Mouse (Mus musculus) hindbrain, embryonic 15.5 days (tissue): ENCODE measurements around the gene Rrnad1. TPM values are rescaled to one million over a fixed set of nuclear protein-coding genes. Genes with fewer than 3 reads are reported as not detected.
A peak's percentile ranks its signal among the peaks of the same experiment; 100 is the strongest.

Experiments used
- ATAC-seq: fragments of 200-750 bp; cut with Nextera tagmentation; 2 replicates; pipeline ENCODE4 v1.8.0; 2017; ENCODE audit warnings: low read depth, moderate number of reproducible peaks, moderate TSS enrichment; ENCODE audit not compliant: low FRiP score
- H3K27ac ChIP-seq: fragments of 300-500 bp; sonication (generic); replicated peaks from 2 replicates; pipeline ENCODE4 v1.5.1; 2015; ENCODE audit warnings: mild to moderate bottlenecking, inconsistent platforms
- H3K27me3 ChIP-seq: fragments of 300-500 bp; sonication (generic); 2 replicates; pipeline ENCODE4 v1.6.1; 2015; ENCODE audit warnings: control low read depth, inconsistent platforms
- H3K36me3 ChIP-seq: fragments of 300-500 bp; sonication (generic); 2 replicates; pipeline ENCODE4 v1.6.1; 2015; ENCODE audit warnings: control low read depth, inconsistent platforms
- H3K4me1 ChIP-seq: fragments of 300-500 bp; sonication (generic); replicated peaks from 2 replicates; pipeline ENCODE4 v1.6.1; 2015; ENCODE audit warnings: control low read depth, inconsistent platforms
- H3K4me2 ChIP-seq: fragments of 300-500 bp; sonication (generic); 2 replicates; pipeline ENCODE4 v1.6.1; 2015; ENCODE audit warnings: moderate library complexity, mild to moderate bottlenecking, inconsistent platforms
- H3K4me3 ChIP-seq: fragments of 300-500 bp; sonication (generic); 2 replicates; pipeline ENCODE4 v1.5.1; 2015; ENCODE audit warnings: mild to moderate bottlenecking, inconsistent platforms
- H3K9ac ChIP-seq: fragments of 300-500 bp; sonication (generic); 2 replicates; pipeline ENCODE4 v1.6.1; 2015; ENCODE audit warnings: inconsistent platforms
- H3K9me3 ChIP-seq: fragments of 300-500 bp; sonication (generic); 2 replicates; pipeline ENCODE4 v1.6.1; 2016; ENCODE audit warnings: control low read depth, inconsistent platforms
- WGBS: fragments of 180-500 bp; shearing (Covaris S2); methylation state at CpG from one replicate; pipeline ENCODE4 v1.1.7; 2015; 5-methylcytosine and 5-hydroxymethylcytosine counted together
- polyA plus RNA-seq: library from polyadenylated mRNA; unstranded; fragments of >200 nt; fragmentation: Nextera tagmentation; extraction: Ambion mirVana; gene quantifications from 2 replicates; pipeline ENCODE4 v1.2.1, GENCODE M21; 2015

Rrnad1 gene
- 20.1 and 20.3 TPM in 2 replicates for polyA plus RNA-seq

DNA sequence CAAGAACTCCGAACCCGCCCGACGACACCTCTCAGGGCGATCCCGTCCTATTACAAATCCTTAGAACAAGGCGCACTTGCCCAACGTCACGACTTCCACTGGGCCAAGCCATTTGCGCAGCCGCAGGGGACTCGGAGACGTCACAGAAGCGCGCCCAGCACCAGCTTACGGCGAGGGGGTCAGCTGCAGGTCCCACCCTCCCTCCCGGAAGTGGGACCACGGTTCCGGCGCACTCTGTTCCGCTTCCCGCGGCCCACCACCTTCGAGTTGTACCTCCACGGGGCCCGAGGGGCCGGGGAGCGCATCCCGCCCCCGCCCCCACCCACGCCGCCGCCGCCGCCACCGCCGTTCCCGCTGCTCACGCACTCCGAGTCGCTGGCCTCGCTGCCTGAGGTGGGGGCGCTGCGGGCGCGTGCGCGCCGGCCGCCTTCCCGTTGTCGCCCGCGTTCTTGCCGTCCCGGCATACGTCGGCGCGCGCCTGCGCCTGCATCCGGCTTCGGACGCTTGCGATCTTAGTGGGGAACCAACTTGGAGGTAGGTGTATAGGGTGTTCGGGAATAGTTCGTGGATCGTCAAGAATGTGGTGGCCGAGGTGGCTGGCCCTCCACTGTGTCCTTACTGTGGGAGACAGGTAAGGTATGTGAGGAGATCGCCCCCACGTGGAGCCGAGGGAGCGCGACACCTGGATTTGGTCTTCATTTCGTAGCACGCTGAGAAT, at the start of gene Rrnad1, which contains the start of gene Isg20l2:
Rrnad1 (minus strand) TSS at position 640 of the 718 bp plus-strand sequence.
Isg20l2 (plus strand) TSS at position 237 of the 718 bp plus-strand sequence.
- under 1% methylated on average over 63 of the region's 78 CpGs for WGBS
- Histone ChIP-seq H3K9me3 (no peaks in the 10 kb centered on the region), H3K4me3 (peak within 1 kb of the TSS; percentile 97), H3K27me3 (no peaks in the 10 kb centered on the region), H3K36me3 (peaks cover 40% of the 10 kb centered on the region), H3K27ac (peak within 1 kb of the TSS; percentile 94), H3K9ac (peak within 1 kb of the TSS; percentile 97), H3K4me1 (peaks cover 49% of the 10 kb centered on the region), H3K4me2 (peak within 1 kb of the TSS; percentile 88)
- ATAC-seq = peak; percentile 97

- WGBS = 69% methylated on average over 3 of the region's 3 CpGs
- no peaks in the 10 kb centered on the region for H3K9me3 ChIP-seq
- ATAC-seq = no peak
- no peak overlapping the region; the same call in 1 of the 2 replicates for H3K27ac ChIP-seq
- H3K4me1 ChIP-seq = peaks cover 43% of the 10 kb centered on the region
- H3K9ac ChIP-seq = no peak overlapping the region
- H3K4me2 ChIP-seq = no peak overlapping the region
- no peaks in the 10 kb centered on the region for H3K36me3 ChIP-seq
- no peak overlapping the region for H3K4me3 ChIP-seq
- no peaks in the 10 kb centered on the region for H3K27me3 ChIP-seq
Observed at GRCm38 (mm10) chr3:87980085-87980484, 49.6 kb upstream of the Rrnad1 start.

DNA sequence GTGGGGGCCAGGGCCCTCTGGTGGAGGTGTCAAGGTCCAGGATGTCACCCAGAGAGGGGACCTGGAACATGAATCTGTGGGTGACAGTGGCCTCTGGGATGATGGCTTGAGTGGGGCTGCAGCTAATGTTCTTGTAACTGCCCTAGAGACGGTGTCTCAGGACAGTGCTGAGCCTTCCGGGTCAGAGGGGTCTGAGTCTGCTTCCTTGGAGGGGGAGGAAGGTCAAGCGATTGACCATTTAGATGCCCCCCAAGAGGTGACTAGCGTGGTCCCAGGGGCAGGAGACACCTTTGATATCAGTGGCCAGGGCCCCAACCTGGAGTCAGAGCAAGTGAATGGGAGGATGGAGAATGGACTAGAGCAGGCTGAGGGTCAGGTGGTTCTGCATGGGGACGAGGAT, 49.0 kb upstream of the Rrnad1 start:
- Histone ChIP-seq H3K4me2 (no peak overlapping the region), H3K9me3 (no peaks in the 10 kb centered on the region), H3K27ac (no peak overlapping the region), H3K4me3 (no peak overlapping the region), H3K4me1 (peaks cover 45% of the 10 kb centered on the region), H3K9ac (no peak overlapping the region), H3K27me3 (no peaks in the 10 kb centered on the region), H3K36me3 (no peaks in the 10 kb centered on the region)
- WGBS = 84% methylated on average over 5 of the region's 5 CpGs
- no peak for ATAC-seq

GRCm38 (mm10) chr3:87974381-87974987, 44.0 kb upstream of the Rrnad1 start:
- H3K9ac ChIP-seq = no peak overlapping the region
- 11% methylated on average over 12 of the region's 12 CpGs for WGBS
- H3K4me2 ChIP-seq = peak overlapping the region; percentile 88
- ATAC-seq = peak; percentile 66
- H3K36me3 ChIP-seq = no peaks in the 10 kb centered on the region
- no peaks in the 10 kb centered on the region for H3K9me3 ChIP-seq
- H3K4me1 ChIP-seq = peaks cover 48% of the 10 kb centered on the region
- 0 out of 2 replicates have a peak overlapping the region, but pooled peaks have one; percentile 57 for H3K4me3 ChIP-seq
- peak overlapping the region; percentile 75 for H3K27ac ChIP-seq
- H3K27me3 ChIP-seq = no peaks in the 10 kb centered on the region

DNA sequence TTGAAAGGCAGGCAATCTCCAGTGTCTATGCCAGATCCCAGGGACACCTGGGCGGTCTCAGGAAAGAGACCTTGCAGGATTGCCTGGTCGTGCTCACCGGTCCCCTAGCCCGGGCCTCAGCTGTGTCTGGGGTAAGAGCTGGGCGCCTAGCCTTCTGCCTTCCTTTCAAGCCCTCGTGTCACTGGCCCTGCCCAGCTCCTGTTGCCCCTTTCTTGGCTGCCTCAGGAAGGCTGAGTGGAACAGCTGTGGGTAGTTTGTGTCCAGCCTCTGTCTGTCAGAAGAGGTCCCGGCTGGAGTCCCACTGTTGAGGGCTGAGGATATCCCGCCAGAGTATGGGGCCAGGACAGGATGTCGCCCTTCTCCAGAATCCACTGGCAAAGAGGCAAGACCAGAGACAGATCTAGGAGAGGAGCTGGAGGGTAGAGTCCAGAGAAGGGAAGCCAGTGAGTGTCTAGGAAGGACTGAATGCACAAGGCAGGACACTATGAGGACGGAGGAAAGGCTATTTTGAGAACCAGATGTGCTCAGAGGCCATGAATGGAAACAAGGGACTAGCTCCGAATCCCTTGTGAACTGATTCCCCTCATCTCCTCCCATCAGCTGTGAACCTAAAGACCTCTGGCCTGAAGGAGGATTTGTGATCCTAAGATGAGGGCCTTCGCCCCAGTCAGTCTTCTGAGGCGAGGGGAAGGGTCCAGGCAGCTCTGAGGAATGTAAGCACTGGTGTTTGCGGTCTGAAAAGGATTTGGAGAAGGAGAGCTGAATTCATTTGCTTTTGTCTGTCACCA, 43.3 kb upstream of the Rrnad1 start:
- H3K4me3 ChIP-seq = peak overlapping the region; percentile 57
- H3K9me3 ChIP-seq = no peaks in the 10 kb centered on the region
- H3K4me2 ChIP-seq = peak overlapping the region; percentile 88
- no peaks in the 10 kb centered on the region for H3K36me3 ChIP-seq
- no peak overlapping the region for H3K9ac ChIP-seq
- H3K4me1 ChIP-seq = peaks cover 48% of the 10 kb centered on the region
- H3K27me3 ChIP-seq = no peaks in the 10 kb centered on the region
- 17% methylated on average over 14 of the region's 14 CpGs for whole genome bisulfite sequencing
- ATAC-seq = no peak
- peak overlapping the region; percentile 75 for H3K27ac ChIP-seq

GRCm38 (mm10) chr3:87972776-87973175, 42.3 kb upstream of the Rrnad1 start:
- H3K9ac ChIP-seq = peak overlapping the region; percentile 59
- WGBS = 13% methylated on average over 5 of the region's 5 CpGs
- H3K27me3 ChIP-seq = no peaks in the 10 kb centered on the region
- H3K27ac ChIP-seq = peak overlapping the region; percentile 67
- ATAC-seq = no peak
- H3K4me3 ChIP-seq = peak overlapping the region; percentile 57
- H3K4me1 ChIP-seq = peaks cover 48% of the 10 kb centered on the region
- H3K4me2 ChIP-seq = peak overlapping the region; percentile 88
- no peaks in the 10 kb centered on the region for H3K36me3 ChIP-seq
- H3K9me3 ChIP-seq = no peaks in the 10 kb centered on the region

- Histone ChIP-seq H3K36me3 (no peaks in the 10 kb centered on the region), H3K9me3 (no peaks in the 10 kb centered on the region), H3K4me3 (peak overlapping the region; percentile 57), H3K27ac (peak overlapping the region; percentile 67), H3K27me3 (no peaks in the 10 kb centered on the region), H3K4me2 (peak overlapping the region; percentile 88), H3K9ac (peak overlapping the region; percentile 59), H3K4me1 (peaks cover 48% of the 10 kb centered on the region)
- peak; percentile 37 for ATAC-seq
- 8% methylated on average over 8 of the region's 8 CpGs for WGBS
Observed at GRCm38 (mm10) chr3:87972203-87972664, 41.7 kb upstream of the Rrnad1 start.

DNA sequence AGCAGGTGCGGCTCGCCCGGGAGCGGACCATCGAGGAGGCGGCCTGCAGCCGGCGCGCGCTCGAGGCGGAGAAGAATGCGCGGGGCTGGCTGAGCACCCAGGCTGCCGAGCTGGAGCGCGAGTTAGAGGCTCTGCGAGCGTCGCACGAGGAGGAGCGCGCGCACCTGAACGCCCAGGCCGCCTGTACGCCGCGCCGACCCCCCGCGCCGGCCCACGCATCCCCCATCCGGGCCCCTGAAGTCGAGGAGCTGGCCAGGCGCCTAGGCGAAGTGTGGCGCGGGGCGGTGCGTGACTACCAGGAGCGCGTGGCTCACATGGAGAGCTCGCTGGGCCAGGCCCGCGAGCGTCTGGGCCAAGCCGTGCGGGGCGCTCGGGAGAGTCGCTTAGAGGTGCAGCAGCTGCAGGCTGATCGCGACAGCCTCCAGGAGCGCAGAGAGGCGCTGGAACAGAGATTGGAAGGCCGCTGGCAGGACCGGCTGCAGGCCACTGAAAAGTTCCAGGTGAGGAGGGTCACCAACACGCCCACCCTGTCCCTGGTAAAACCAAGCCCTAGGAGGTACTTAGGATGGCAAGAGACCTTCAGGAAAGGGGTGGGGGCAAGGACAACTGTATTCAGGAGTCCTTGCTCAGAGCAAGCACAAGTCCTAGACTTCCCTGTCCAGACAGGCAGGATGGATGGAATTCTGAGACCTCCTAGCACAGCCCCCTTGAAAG, 41.1 kb upstream of the Rrnad1 start:
- H3K9ac ChIP-seq = peak overlapping the region; percentile 59
- H3K4me1 ChIP-seq = peaks cover 48% of the 10 kb centered on the region
- H3K9me3 ChIP-seq = no peaks in the 10 kb centered on the region
- H3K27ac ChIP-seq = peak overlapping the region; percentile 67
- no peaks in the 10 kb centered on the region for H3K36me3 ChIP-seq
- H3K4me3 ChIP-seq = peak overlapping the region; percentile 57
- no peaks in the 10 kb centered on the region for H3K27me3 ChIP-seq
- peak overlapping the region; percentile 88 for H3K4me2 ChIP-seq
- WGBS = under 1% methylated on average over 55 of the region's 60 CpGs
- peak; percentile 1; the same call in 1 of the 2 replicates for ATAC-seq

- ATAC-seq = peak; percentile 67
- peak within 1 kb of the TSS; percentile 67 for H3K27ac ChIP-seq
- peak within 1 kb of the TSS; percentile 59 for H3K9ac ChIP-seq
- H3K4me3 ChIP-seq = peak within 1 kb of the TSS; percentile 57
- 0% methylated on average over 44 of the region's 44 CpGs for WGBS
- no peaks in the 10 kb centered on the region for H3K27me3 ChIP-seq
- H3K9me3 ChIP-seq = no peaks in the 10 kb centered on the region
- H3K4me1 ChIP-seq = peaks cover 48% of the 10 kb centered on the region
- no peaks in the 10 kb centered on the region for H3K36me3 ChIP-seq
- H3K4me2 ChIP-seq = peak within 1 kb of the TSS; percentile 88
Observed at GRCm38 (mm10) chr3:87970939-87971488, 40.5 kb upstream of the Rrnad1 start, which contains the start of gene Nes. Gene Nes (plus strand): TSS chr3:87971078.

DNA sequence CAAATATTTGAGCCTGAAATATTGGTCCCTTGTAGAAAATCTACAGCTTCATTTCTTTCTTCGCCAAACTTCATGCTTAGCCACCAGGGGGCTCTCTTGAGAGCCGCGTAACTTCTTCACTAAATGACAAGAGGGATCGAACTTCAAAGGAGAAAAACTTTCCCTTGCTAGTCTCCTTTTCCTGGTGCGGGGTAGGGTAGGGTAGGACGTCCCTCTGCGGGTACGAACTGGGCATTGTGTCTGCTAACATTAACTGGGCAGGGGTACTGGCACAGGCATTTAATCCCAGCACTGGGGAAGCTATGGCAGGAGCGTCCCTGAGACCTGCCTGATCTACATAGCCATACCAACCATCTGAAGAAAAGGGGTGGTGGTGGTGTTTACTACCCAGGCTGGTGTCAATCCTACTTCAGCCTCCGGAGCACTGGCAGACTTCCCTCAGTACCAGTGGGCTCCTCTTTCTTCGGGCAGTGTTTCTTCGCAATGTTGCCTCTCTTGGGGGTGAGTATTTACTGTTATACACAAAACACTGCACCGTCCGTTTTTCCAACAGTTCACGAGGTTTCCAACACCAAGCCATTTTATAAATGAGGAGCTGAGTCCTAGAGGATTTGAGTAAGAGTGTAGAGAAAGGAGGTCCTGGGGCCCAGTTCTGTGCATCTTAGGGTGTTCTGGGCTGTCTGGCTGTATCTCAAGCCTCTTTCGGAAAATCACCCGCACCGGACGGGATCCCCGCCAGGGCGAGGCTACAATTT, 39.8 kb upstream of the Rrnad1 start:
- Histone ChIP-seq H3K9me3 (no peaks in the 10 kb centered on the region), H3K9ac (no peak overlapping the region; the same call in 1 of the 2 replicates), H3K36me3 (no peaks in the 10 kb centered on the region), H3K27ac (peak overlapping the region; percentile 60), H3K4me1 (peaks cover 48% of the 10 kb centered on the region), H3K4me3 (peak overlapping the region; percentile 57), H3K27me3 (no peaks in the 10 kb centered on the region), H3K4me2 (peak overlapping the region; percentile 88)
- WGBS = under 1% methylated on average over 21 of the region's 21 CpGs
- ATAC-seq = no peak
